29 mouse cellular contexts compared by ENCODE assay signal in the genomic region with DNA sequence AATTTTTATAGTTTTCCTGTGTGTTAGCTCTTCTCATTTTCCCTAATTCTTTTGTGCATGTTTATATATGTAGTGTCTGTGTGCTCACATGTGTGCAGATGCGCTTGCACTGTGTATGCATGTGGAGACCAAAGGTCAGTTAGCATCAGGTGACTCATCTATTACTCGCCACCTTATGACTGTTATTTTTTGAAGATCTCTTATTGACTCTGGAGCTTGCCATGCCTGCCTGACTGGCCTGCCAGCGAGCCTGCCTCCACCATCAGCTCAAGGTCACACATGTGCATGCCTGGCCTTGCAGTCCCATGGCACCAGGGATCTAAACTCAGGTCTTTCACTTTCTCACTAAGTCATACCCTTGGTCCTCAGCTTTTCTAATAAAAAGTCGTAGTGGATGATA. TPM values are rescaled to one million over a fixed set of nuclear protein-coding genes. Genes with fewer than 3 reads are reported as not detected.
A peak's percentile ranks its signal among the peaks of the same experiment; 100 is the strongest.
DNase-seq lines count a peak whose midpoint lies in the region; ATAC-seq and TF ChIP-seq lines count a peak whose summit lies in the region.
"Had no signal": no experiment of that assay in that cellular context is flagged by ENCODE, and none has a peak within 500 bp of the region (broad histone marks: within the 10 kb centered on the region; RNA-seq: fewer than 3 reads in every experiment).

No protein-coding gene starts in this region.

- no peaks in the 10 kb centered on the region for H3K27me3 ChIP-seq in intestine, embryonic 15.5 days (replicated peaks)
- H3K27me3 ChIP-seq in stomach, postnatal 0 days (ENCODE audit: control insufficient read depth, insufficient read depth, low read length) = no peaks in the 10 kb centered on the region
- H3K27me3 ChIP-seq in midbrain, embryonic 14.5 days (ENCODE audit: control insufficient read depth, insufficient read depth, low read length) = no peaks in the 10 kb centered on the region
- H3K27me3 ChIP-seq: embryonic facial prominence, embryonic 13.5 days; heart, embryonic 13.5 days; hindbrain, embryonic 15.5 days; limb, embryonic 12.5 days; liver, embryonic 13.5 days; midbrain, embryonic 13.5 days had no signal

- ATAC-seq in intestine, embryonic 15.5 days = peak; percentile 91
- peak; percentile 82 for ATAC-seq in stomach, postnatal 0 days (ENCODE audit: low FRiP score, low TSS enrichment)
- no peak for ATAC-seq in midbrain, embryonic 14.5 days (ENCODE audit: low FRiP score, low TSS enrichment)
- ATAC-seq: CD4-positive, CD25-positive, alpha-beta regulatory T cell, adult 4 months; forebrain, embryonic 16.5 days; inflammation-experienced regulatory T-cells, adult 6 months; midbrain, embryonic 13.5 days had no signal

- TF ChIP-seq CTCF in stomach, postnatal 0 days (IDR thresholded peaks at IDR 0.05; ENCODE audit: low read depth) = no peak

- DNase-seq in adrenal gland, adult 2 months = peak; percentile 30
- no peak for DNase-seq in adrenal gland, adult 18-20 months (ENCODE audit: low spot score in 2 of 2)
- DNase-seq in urinary bladder, postnatal 14 days (ENCODE audit: low spot score) = peak; percentile 26
- no peak for DNase-seq in urinary bladder, postnatal 4 days (ENCODE audit: low spot score in 2 of 2)
- DNase-seq in stomach, postnatal 0 days (ENCODE audit: low spot score) = peak; percentile 27
- DNase-seq in left cerebral cortex, postnatal 4 days = no peak
- DNase-seq in midbrain, embryonic 14.5 days = no peak
- DNase-seq: cerebellum, adult 11 months; cerebellum, adult 9-10 months; heart, postnatal 10 days; kidney, postnatal 14 days; layer of hippocampus, adult 9-11 months; liver, embryonic 13.5 days; lung, adult 2 months; lung, postnatal 10 days; retina, postnatal 1 day; right cerebral cortex, postnatal 14 days; thymus, adult 18-20 months; thymus, postnatal 25 days had no signal

- TF ChIP-seq EP300 in stomach, postnatal 0 days (optimal IDR thresholded peaks at IDR 0.05) = no peak

- no peak overlapping the region for H3K9ac ChIP-seq in intestine, embryonic 15.5 days
- H3K9ac ChIP-seq in stomach, postnatal 0 days (ENCODE audit: low read length) = no peak overlapping the region
- H3K9ac ChIP-seq in midbrain, embryonic 14.5 days (replicated peaks; ENCODE audit: low read length) = no peak overlapping the region
- H3K9ac ChIP-seq: embryonic facial prominence, embryonic 13.5 days; heart, embryonic 13.5 days; hindbrain, embryonic 15.5 days; limb, embryonic 12.5 days; liver, embryonic 13.5 days; midbrain, embryonic 13.5 days had no signal

- H3K27ac ChIP-seq in intestine, embryonic 15.5 days = no peak overlapping the region
- no peak overlapping the region for H3K27ac ChIP-seq in stomach, postnatal 0 days (replicated peaks)
- no peak overlapping the region for H3K27ac ChIP-seq in midbrain, embryonic 14.5 days (replicated peaks; ENCODE audit: low read depth, low read length)
- H3K27ac ChIP-seq: embryonic facial prominence, embryonic 13.5 days; heart, embryonic 13.5 days; hindbrain, embryonic 15.5 days; limb, embryonic 12.5 days; liver, embryonic 13.5 days; macrophage; midbrain, embryonic 13.5 days had no signal

- no peak overlapping the region for H3K4me2 ChIP-seq in intestine, embryonic 15.5 days (replicated peaks)
- H3K4me2 ChIP-seq in stomach, postnatal 0 days (replicated peaks; ENCODE audit: low read depth) = no peak overlapping the region
- H3K4me2 ChIP-seq in midbrain, embryonic 14.5 days (ENCODE audit: low read length) = no peak overlapping the region
- H3K4me2 ChIP-seq: embryonic facial prominence, embryonic 13.5 days; heart, embryonic 13.5 days; hindbrain, embryonic 15.5 days; limb, embryonic 12.5 days; liver, embryonic 13.5 days; midbrain, embryonic 13.5 days had no signal

- H3K4me1 ChIP-seq in intestine, embryonic 15.5 days (replicated peaks) = no peaks in the 10 kb centered on the region
- H3K4me1 ChIP-seq in stomach, postnatal 0 days (replicated peaks; ENCODE audit: control insufficient read depth, insufficient read depth) = no peaks in the 10 kb centered on the region
- no peaks in the 10 kb centered on the region for H3K4me1 ChIP-seq in midbrain, embryonic 14.5 days (ENCODE audit: control insufficient read depth, insufficient read depth, low read length)
- H3K4me1 ChIP-seq: embryonic facial prominence, embryonic 13.5 days; heart, embryonic 13.5 days; hindbrain, embryonic 15.5 days; limb, embryonic 12.5 days; liver, embryonic 13.5 days; midbrain, embryonic 13.5 days had no signal

- no peaks in the 10 kb centered on the region for H3K36me3 ChIP-seq in intestine, embryonic 15.5 days
- 0 out of 2 replicates have a peak, but pooled peaks cover 4% of the 10 kb centered on the region for H3K36me3 ChIP-seq in stomach, postnatal 0 days (ENCODE audit: control insufficient read depth, insufficient read depth, low read length)
- H3K36me3 ChIP-seq in midbrain, embryonic 14.5 days (ENCODE audit: control insufficient read depth, insufficient read depth, low read length) = peaks cover 78% of the 10 kb centered on the region
- H3K36me3 ChIP-seq: liver, embryonic 13.5 days had no signal

- intact Hi-C loops in left cerebral cortex, postnatal 4 days (cut with DNase I) = no loop called here

- no peaks in the 10 kb centered on the region for H3K9me3 ChIP-seq in intestine, embryonic 15.5 days
- H3K9me3 ChIP-seq in stomach, postnatal 0 days (ENCODE audit: control insufficient read depth, low read length) = no peaks in the 10 kb centered on the region
- no peaks in the 10 kb centered on the region for H3K9me3 ChIP-seq in midbrain, embryonic 14.5 days (ENCODE audit: control insufficient read depth, low read length)
- H3K9me3 ChIP-seq: embryonic facial prominence, embryonic 13.5 days; heart, embryonic 13.5 days; hindbrain, embryonic 15.5 days; limb, embryonic 12.5 days; liver, embryonic 13.5 days; midbrain, embryonic 13.5 days had no signal

- 70% methylated on average over 4 of the region's 4 CpGs for WGBS in intestine, embryonic 15.5 days
- 62% methylated on average over 4 of the region's 4 CpGs for WGBS in stomach, postnatal 0 days
- WGBS in midbrain, embryonic 14.5 days = 92% methylated on average over 4 of the region's 4 CpGs

- no peak overlapping the region for H3K4me3 ChIP-seq in intestine, embryonic 15.5 days (replicated peaks)
- H3K4me3 ChIP-seq in stomach, postnatal 0 days (ENCODE audit: low read depth, low read length) = no peak overlapping the region
- H3K4me3 ChIP-seq in midbrain, embryonic 14.5 days (replicated peaks; ENCODE audit: low read depth, low read length) = no peak overlapping the region
- H3K4me3 ChIP-seq: embryonic facial prominence, embryonic 13.5 days; heart, embryonic 13.5 days; hindbrain, embryonic 15.5 days; limb, embryonic 12.5 days; liver, embryonic 13.5 days; midbrain, embryonic 13.5 days had no signal

RNA-seq across cellular contexts. Expression of a gene that starts 12.7 kb away (rescaled TPM):
- 10 to 100 TPM; 27.7 to 41.0 TPM for total RNA-seq in adrenal gland, adult 2 months (2021)
- 10.4 and 13.9 TPM in 2 replicates for polyA plus RNA-seq in adrenal gland, adult 2 months (2012; rRNA removed)
- 10 to 100 TPM; 27.6 to 37.6 TPM for total RNA-seq in adrenal gland, adult 18-20 months (2021)
- polyA plus RNA-seq in intestine, embryonic 15.5 days (2015; fragmentation: Nextera tagmentation; extraction: Ambion mirVana) = 70.2 and 74.3 TPM in 2 replicates
- 53.8 and 60.9 TPM in 2 replicates for polyA plus RNA-seq in stomach, postnatal 0 days (2015; fragmentation: Nextera tagmentation; extraction: Ambion mirVana)
- total RNA-seq in left cerebral cortex, postnatal 4 days (2021) = 10 to 100 TPM; 21.6 to 22.5 TPM
- polyA plus RNA-seq in midbrain, embryonic 14.5 days (2014; fragmentation: Nextera tagmentation; extraction: Ambion mirVana) = 36.2 and 49.1 TPM in 2 replicates

RNA-seq across cellular contexts. Expression of a gene that starts 49.9 kb away (rescaled TPM):
- total RNA-seq in adrenal gland, adult 2 months (2021) = 10 to 100 TPM; 10.0 to 14.6 TPM
- 3.6 and 3.7 TPM in 2 replicates for polyA plus RNA-seq in adrenal gland, adult 2 months (2012; rRNA removed)
- 10 to 100 TPM in 1 of 2 experiments, 1 to 10 TPM in 1; 8.3 to 11.0 TPM for total RNA-seq in adrenal gland, adult 18-20 months (2021)
- polyA plus RNA-seq in intestine, embryonic 15.5 days (2015; fragmentation: Nextera tagmentation; extraction: Ambion mirVana) = 7.0 and 8.7 TPM in 2 replicates
- polyA plus RNA-seq in stomach, postnatal 0 days (2015; fragmentation: Nextera tagmentation; extraction: Ambion mirVana) = 5.3 and 5.7 TPM in 2 replicates
- total RNA-seq in left cerebral cortex, postnatal 4 days (2021) = 100 to 1,000 TPM; 184 to 186 TPM
- polyA plus RNA-seq in midbrain, embryonic 14.5 days (2014; fragmentation: Nextera tagmentation; extraction: Ambion mirVana) = 83.3 and 123 TPM in 2 replicates

Comparison
In these comparisons a context has a peak if more than half of its experiments do, and no peak if none do; other contexts are left out.
1. DNase-seq: peak in adrenal gland, adult 2 months (single experiment), urinary bladder, postnatal 14 days (single experiment) and stomach, postnatal 0 days (single experiment); none in adrenal gland, adult 18-20 months (0 of 2), urinary bladder, postnatal 4 days (0 of 2), left cerebral cortex, postnatal 4 days (single experiment) and midbrain, embryonic 14.5 days (single experiment).